Mouse (Mus musculus) CD4-positive, CD25-positive, alpha-beta regulatory T cell (primary cell): ENCODE data around the gene Ift57. TPM values are rescaled to one million over a fixed set of nuclear protein-coding genes. Genes with fewer than 3 reads are reported as not detected.

Source experiments
- polyA plus RNA-seq: library from polyadenylated mRNA; unstranded; fragments of 100-300 nt; shearing (Covaris generic); gene quantifications from one replicate; pipeline ENCODE4 v1.2.1, GENCODE M21; 2017

The Ift57 gene
- polyA plus RNA-seq: 6.8 TPM

GRCm38 (mm10) chr16:49698620-49699525 lies at the start of gene Ift57:
Gene Ift57, plus strand, starts transcription at chr16:49699233.

GRCm38 (mm10) chr16:49799597-49800561 lies 100.8 kb downstream of the Ift57 start, which contains the start of gene Cd47:
Gene Cd47, plus strand, starts transcription at chr16:49800533.

Other genes with a start within 250 kb of the Ift57 start
- 534 TPM for gene Cd47, start 101.3 kb downstream of the Ift57 start, polyA plus RNA-seq